Mouse (Mus musculus) bone marrow macrophage, adult 2 months (primary cell): ENCODE measurements around the gene Marc2.

Source experiments
- CTCF ChIP-seq: IDR thresholded peaks from 2 replicates; pipeline ENCODE4 v1.5.1; 2012; ENCODE audit warnings: low read depth, mild to moderate bottlenecking, low read length, moderate library complexity
- POLR2A ChIP-seq: IDR thresholded peaks from 2 replicates; pipeline ENCODE4 v1.6.1; 2012; ENCODE audit warnings: mild to moderate bottlenecking, low read depth, low read length, borderline replicate concordance

- TF ChIP-seq CTCF (no peak), POLR2A (no peak)
Measured at GRCm38 (mm10) chr1:184878860-184879259, 32.6 kb upstream of the Marc2 start.
